Mouse (Mus musculus): Measurements from ENCODE around the gene Cd59b. TPM values are rescaled to one million over a fixed set of nuclear protein-coding genes. Genes with fewer than 3 reads are reported as not detected.

Cd59b gene
- polyA plus RNA-seq, 1 experiment = 2.4 TPM

DNA sequence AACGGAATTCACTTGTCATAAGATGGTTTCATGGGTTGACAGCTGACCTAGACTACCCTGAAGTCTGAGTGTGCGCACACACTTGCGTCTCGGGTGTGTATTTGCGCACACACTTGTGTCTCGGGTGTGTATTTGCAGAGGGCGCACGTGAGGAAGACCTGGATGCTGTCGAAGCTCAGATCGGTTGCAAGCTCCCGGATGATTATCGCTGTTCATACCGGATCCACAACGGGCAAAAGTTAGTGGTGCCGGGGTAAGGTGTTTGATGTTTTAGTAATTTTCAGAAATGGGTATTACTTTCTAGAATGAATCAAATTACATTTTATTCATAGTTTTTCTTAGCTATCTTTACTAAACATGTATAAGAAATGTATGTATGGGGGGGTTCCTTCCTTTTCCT, 26.9 kb upstream of the Cd59b start:
- H3K4me3 ChIP-seq (ENCODE audit: control insufficient read depth, insufficient read depth, low read length) = no peak overlapping the region
- WGBS = 97% methylated on average over 15 of the region's 15 CpGs
- no peaks in the 10 kb centered on the region for H3K4me1 ChIP-seq (replicated peaks; ENCODE audit: control insufficient read depth, insufficient read depth, low read length)
- no peaks in the 10 kb centered on the region for H3K27me3 ChIP-seq (ENCODE audit: control insufficient read depth, insufficient read depth, low read length)
- peaks cover 54% of the 10 kb centered on the region for H3K36me3 ChIP-seq (ENCODE audit: control insufficient read depth, insufficient read depth, low read length)
- H3K27ac ChIP-seq (ENCODE audit: control insufficient read depth, insufficient read depth, low read length) = no peak overlapping the region
- TF ChIP-seq POLR2A (IDR thresholded peaks at IDR 0.05; ENCODE audit: control insufficient read depth, extremely low read depth, insufficient read depth, low read length, poor library complexity) (no peak), CTCF (IDR thresholded peaks at IDR 0.05; ENCODE audit: borderline replicate concordance, control insufficient read depth, extremely low read depth, insufficient read depth, low read length, poor library complexity) (no peak)
- no peak for DNase-seq

- Histone ChIP-seq H3K4me1 (replicated peaks; ENCODE audit: control insufficient read depth, insufficient read depth, low read length) (no peaks in the 10 kb centered on the region), H3K27ac (ENCODE audit: control insufficient read depth, insufficient read depth, low read length) (no peak overlapping the region), H3K36me3 (ENCODE audit: control insufficient read depth, insufficient read depth, low read length) (peaks cover 57% of the 10 kb centered on the region), H3K27me3 (ENCODE audit: control insufficient read depth, insufficient read depth, low read length) (no peaks in the 10 kb centered on the region), H3K4me3 (ENCODE audit: control insufficient read depth, insufficient read depth, low read length) (no peak overlapping the region)
- no peak for DNase-seq
- TF ChIP-seq POLR2A (IDR thresholded peaks at IDR 0.05; ENCODE audit: control insufficient read depth, extremely low read depth, insufficient read depth, low read length, poor library complexity) (no peak), CTCF (IDR thresholded peaks at IDR 0.05; ENCODE audit: borderline replicate concordance, control insufficient read depth, extremely low read depth, insufficient read depth, low read length, poor library complexity) (no peak)
- WGBS = 92% methylated on average over 5 of the region's 5 CpGs
Observed at GRCm38 (mm10) chr2:104043624-104044478, 25.8 kb upstream of the Cd59b start.

DNA sequence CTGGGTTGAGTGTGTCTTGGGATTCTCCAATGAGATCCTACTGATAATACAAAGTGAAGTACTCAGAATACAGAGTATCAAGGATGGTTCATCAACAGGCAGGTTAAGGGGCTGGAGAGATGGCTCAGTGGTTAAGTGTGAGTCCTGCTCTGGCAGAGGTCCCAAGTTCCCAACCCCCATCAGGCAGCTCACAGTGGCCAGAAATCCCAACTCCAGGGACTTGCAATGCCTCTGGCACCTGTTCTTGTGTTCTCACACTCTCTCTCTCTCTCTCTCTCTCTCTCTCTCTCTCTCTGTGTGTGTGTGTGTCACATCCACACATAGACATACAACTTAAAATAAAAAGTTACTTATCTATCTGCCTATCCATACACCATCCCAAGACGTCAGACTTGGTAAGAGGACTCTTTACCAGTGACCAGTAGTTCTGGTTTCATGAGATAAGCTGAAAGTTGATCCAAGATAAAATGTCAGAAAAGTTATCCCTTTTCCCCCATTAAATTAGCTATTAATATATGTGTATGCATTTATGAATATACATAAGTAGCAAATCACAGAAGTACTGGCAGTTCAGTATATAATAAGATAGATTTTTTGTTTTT, 25.1 kb upstream of the Cd59b start:
- Histone ChIP-seq H3K4me3 (ENCODE audit: control insufficient read depth, insufficient read depth, low read length) (no peak overlapping the region), H3K4me1 (replicated peaks; ENCODE audit: control insufficient read depth, insufficient read depth, low read length) (no peaks in the 10 kb centered on the region), H3K36me3 (ENCODE audit: control insufficient read depth, insufficient read depth, low read length) (peaks cover 55% of the 10 kb centered on the region), H3K27ac (ENCODE audit: control insufficient read depth, insufficient read depth, low read length) (no peak overlapping the region), H3K27me3 (ENCODE audit: control insufficient read depth, insufficient read depth, low read length) (no peaks in the 10 kb centered on the region)
- 89% methylated on average over 1 of the region's 1 CpGs for WGBS
- TF ChIP-seq POLR2A (IDR thresholded peaks at IDR 0.05; ENCODE audit: control insufficient read depth, extremely low read depth, insufficient read depth, low read length, poor library complexity) (no peak), CTCF (IDR thresholded peaks at IDR 0.05; ENCODE audit: borderline replicate concordance, control insufficient read depth, extremely low read depth, insufficient read depth, low read length, poor library complexity) (no peak)
- DNase-seq = no peak

DNA sequence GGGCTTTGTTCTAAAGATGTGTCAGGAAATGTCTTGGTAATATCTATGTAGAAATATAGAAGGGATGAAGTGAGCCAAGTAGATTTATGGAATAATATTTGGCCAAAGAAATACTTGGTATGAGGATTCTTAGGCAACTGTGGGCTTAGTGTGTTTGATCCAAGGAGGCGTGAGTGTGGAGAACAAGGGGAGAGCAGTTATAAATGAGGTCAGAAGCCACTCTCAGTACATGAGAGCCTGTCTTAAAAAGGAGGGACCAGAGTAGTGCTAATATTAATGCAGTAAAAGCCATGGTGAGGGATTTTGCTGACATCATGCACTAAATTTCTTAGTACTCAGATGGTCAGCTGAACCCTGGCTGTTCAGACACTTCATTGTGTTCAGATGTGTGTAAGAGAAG, 11.3 kb upstream of the Cd59b start:
- no peaks in the 10 kb centered on the region for H3K27me3 ChIP-seq (ENCODE audit: control insufficient read depth, insufficient read depth, low read length)
- peaks cover 43% of the 10 kb centered on the region for H3K36me3 ChIP-seq (ENCODE audit: control insufficient read depth, insufficient read depth, low read length)
- no peak for TF ChIP-seq CTCF (IDR thresholded peaks at IDR 0.05; ENCODE audit: borderline replicate concordance, control insufficient read depth, extremely low read depth, insufficient read depth, low read length, poor library complexity)
- no peak for TF ChIP-seq POLR2A (IDR thresholded peaks at IDR 0.05; ENCODE audit: control insufficient read depth, extremely low read depth, insufficient read depth, low read length, poor library complexity)
- H3K4me1 ChIP-seq (replicated peaks; ENCODE audit: control insufficient read depth, insufficient read depth, low read length) = no peaks in the 10 kb centered on the region
- WGBS = 100% methylated on average over 1 of the region's 1 CpGs
- no peak for DNase-seq
- H3K4me3 ChIP-seq (ENCODE audit: control insufficient read depth, insufficient read depth, low read length) = no peak overlapping the region
- H3K27ac ChIP-seq (ENCODE audit: control insufficient read depth, insufficient read depth, low read length) = no peak overlapping the region

- Histone ChIP-seq H3K36me3 (ENCODE audit: control insufficient read depth, insufficient read depth, low read length) (peaks cover 38% of the 10 kb centered on the region), H3K27me3 (ENCODE audit: control insufficient read depth, insufficient read depth, low read length) (no peaks in the 10 kb centered on the region), H3K4me1 (replicated peaks; ENCODE audit: control insufficient read depth, insufficient read depth, low read length) (no peaks in the 10 kb centered on the region), H3K27ac (ENCODE audit: control insufficient read depth, insufficient read depth, low read length) (no peak overlapping the region), H3K4me3 (ENCODE audit: control insufficient read depth, insufficient read depth, low read length) (no peak overlapping the region)
- no peak for TF ChIP-seq POLR2A (IDR thresholded peaks at IDR 0.05; ENCODE audit: control insufficient read depth, extremely low read depth, insufficient read depth, low read length, poor library complexity)
- no peak for TF ChIP-seq CTCF (IDR thresholded peaks at IDR 0.05; ENCODE audit: borderline replicate concordance, control insufficient read depth, extremely low read depth, insufficient read depth, low read length, poor library complexity)
- no peak for DNase-seq
- WGBS = 94% methylated on average over 4 of the region's 4 CpGs
Observed at GRCm38 (mm10) chr2:104058954-104059353, 10.7 kb upstream of the Cd59b start.

GRCm38 (mm10) chr2:104059786-104060185, 9.9 kb upstream of the Cd59b start:
- Histone ChIP-seq H3K27ac (ENCODE audit: control insufficient read depth, insufficient read depth, low read length) (no peak overlapping the region), H3K4me3 (ENCODE audit: control insufficient read depth, insufficient read depth, low read length) (no peak overlapping the region), H3K36me3 (ENCODE audit: control insufficient read depth, insufficient read depth, low read length) (peaks cover 29% of the 10 kb centered on the region), H3K4me1 (replicated peaks; ENCODE audit: control insufficient read depth, insufficient read depth, low read length) (no peaks in the 10 kb centered on the region), H3K27me3 (ENCODE audit: control insufficient read depth, insufficient read depth, low read length) (no peaks in the 10 kb centered on the region)
- DNase-seq = no peak
- WGBS = 97% methylated on average over 10 of the region's 10 CpGs
- TF ChIP-seq CTCF (IDR thresholded peaks at IDR 0.05; ENCODE audit: borderline replicate concordance, control insufficient read depth, extremely low read depth, insufficient read depth, low read length, poor library complexity) = no peak
- no peak for TF ChIP-seq POLR2A (IDR thresholded peaks at IDR 0.05; ENCODE audit: control insufficient read depth, extremely low read depth, insufficient read depth, low read length, poor library complexity)
